Mouse (Mus musculus) gastrocnemius, postnatal 14 days (tissue): ENCODE results near the gene Reep3. TPM values are rescaled to one million over a fixed set of nuclear protein-coding genes. Genes with fewer than 3 reads are reported as not detected.

Source experiments
- DNase-seq: peaks from one replicate; pipeline ENCODE4 v3.0.0; 2021; ENCODE audit warnings: mixed read lengths
- intact Hi-C: fragments of 180-260 bp; cut with DNase I; formaldehyde crosslinking; loops from one replicate; pipeline ENCODE4 v1.15.1; 2025; ENCODE audit warnings: low total_unique reads
- total RNA-seq, 2 experiments: library from RNA; stranded (reverse); gene quantifications; 2 replicates each; pipeline ENCODE4 v1.2.3; 2021

The Reep3 gene
- total RNA-seq, 2 experiments from 2014 or later = 16.9 to 18.6 TPM

- no peak for DNase-seq
- intact Hi-C loops = loop anchor here (5.0 kb wide), 1 partner anchor 61 kb away; the partner anchor contains the start of genes Jmjd1c and Reep3
These were observed 60.6 kb downstream of the Reep3 start for GRCm38 (mm10) chr10:67036141-67036540.

GRCm38 (mm10) chr10:67031186-67031585 is 65.6 kb downstream of the Reep3 start:
- no peak for DNase-seq
- intact Hi-C loops = no loop called here

GRCm38 (mm10) chr10:67029297-67029696 is 67.4 kb downstream of the Reep3 start:
- DNase-seq = no peak
- intact Hi-C loops = no loop called here

- intact Hi-C loops = no loop called here
- no peak for DNase-seq
These were observed 70.4 kb downstream of the Reep3 start for GRCm38 (mm10) chr10:67026375-67026774.

GRCm38 (mm10) chr10:67025573-67026236 is 71.0 kb downstream of the Reep3 start:
- DNase-seq = peak; percentile 82
- intact Hi-C loops = no loop called here

GRCm38 (mm10) chr10:67024391-67024790 is 72.4 kb downstream of the Reep3 start:
- intact Hi-C loops = no loop called here

GRCm38 (mm10) chr10:67023092-67023491 is 73.7 kb downstream of the Reep3 start:
- intact Hi-C loops = no loop called here

More at GRCm38 (mm10) chr10:67024391-67024790, 72.4 kb downstream of the Reep3 start:
- no peak for DNase-seq

GRCm38 (mm10) chr10:67021494-67021893 is 75.3 kb downstream of the Reep3 start:
- DNase-seq = no peak
- intact Hi-C loops = no loop called here

More at GRCm38 (mm10) chr10:67023092-67023491, 73.7 kb downstream of the Reep3 start:
- DNase-seq = no peak

GRCm38 (mm10) chr10:67018875-67019274 is 77.9 kb downstream of the Reep3 start:
- intact Hi-C loops = no loop called here
- DNase-seq = peak; percentile 47

GRCm38 (mm10) chr10:67017891-67018290 is 78.9 kb downstream of the Reep3 start:
- DNase-seq = no peak
- intact Hi-C loops = no loop called here

- intact Hi-C loops = no loop called here
- no peak for DNase-seq
These were observed 79.4 kb downstream of the Reep3 start for GRCm38 (mm10) chr10:67017315-67017714.

- peak; percentile 42 for DNase-seq
- intact Hi-C loops = no loop called here
These were observed 80.0 kb downstream of the Reep3 start for GRCm38 (mm10) chr10:67016615-67017278.

GRCm38 (mm10) chr10:67014746-67015145 is 82.0 kb downstream of the Reep3 start:
- DNase-seq = no peak
- intact Hi-C loops = no loop called here

GRCm38 (mm10) chr10:67010521-67010920 is 86.2 kb downstream of the Reep3 start:
- intact Hi-C loops = no loop called here
- no peak for DNase-seq

GRCm38 (mm10) chr10:67004527-67005042 is 92.2 kb downstream of the Reep3 start:
- DNase-seq = no peak
- intact Hi-C loops = no loop called here

GRCm38 (mm10) chr10:67003743-67004526 is 92.8 kb downstream of the Reep3 start:
- intact Hi-C loops = no loop called here
- peak; percentile 41 for DNase-seq

- peak; percentile 64 for DNase-seq
- intact Hi-C loops = no loop called here
These were observed 93.6 kb downstream of the Reep3 start for GRCm38 (mm10) chr10:67003009-67003742.

GRCm38 (mm10) chr10:67002207-67003008 is 94.3 kb downstream of the Reep3 start:
- intact Hi-C loops = no loop called here
- peak; percentile 92 for DNase-seq
